Mouse (Mus musculus) embryo, embryonic 10 days (tissue): Measurements from ENCODE around the gene Armc2.
A peak's percentile ranks its signal among the peaks of the same experiment; 100 is the strongest.

Source experiments
- DNase-seq: peaks from one replicate; pipeline ENCODE4 v3.0.0-alpha.2; 2015; ENCODE audit warnings: low spot score

Armc2 gene

DNA sequence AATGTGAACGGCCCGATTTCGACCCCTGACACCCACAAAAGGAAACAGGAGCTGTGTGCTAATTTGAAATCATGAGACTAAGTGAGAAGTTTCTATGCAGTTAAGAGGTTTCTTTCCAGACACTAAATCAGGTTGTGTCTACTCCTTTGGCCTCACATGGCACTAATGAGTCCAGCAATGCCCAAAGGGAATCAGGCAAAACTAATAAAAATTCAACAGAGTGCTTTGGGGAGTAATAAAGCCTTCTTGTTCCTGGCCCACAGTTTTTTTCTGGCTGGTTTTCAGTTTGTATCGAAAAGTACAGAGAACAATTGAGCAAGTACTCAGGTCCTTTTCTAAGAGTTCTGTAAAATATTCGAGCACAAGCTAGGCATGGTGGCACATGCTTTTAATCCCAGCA is 4.2 kb downstream of the Armc2 start:
- DNase-seq: no peak

DNA sequence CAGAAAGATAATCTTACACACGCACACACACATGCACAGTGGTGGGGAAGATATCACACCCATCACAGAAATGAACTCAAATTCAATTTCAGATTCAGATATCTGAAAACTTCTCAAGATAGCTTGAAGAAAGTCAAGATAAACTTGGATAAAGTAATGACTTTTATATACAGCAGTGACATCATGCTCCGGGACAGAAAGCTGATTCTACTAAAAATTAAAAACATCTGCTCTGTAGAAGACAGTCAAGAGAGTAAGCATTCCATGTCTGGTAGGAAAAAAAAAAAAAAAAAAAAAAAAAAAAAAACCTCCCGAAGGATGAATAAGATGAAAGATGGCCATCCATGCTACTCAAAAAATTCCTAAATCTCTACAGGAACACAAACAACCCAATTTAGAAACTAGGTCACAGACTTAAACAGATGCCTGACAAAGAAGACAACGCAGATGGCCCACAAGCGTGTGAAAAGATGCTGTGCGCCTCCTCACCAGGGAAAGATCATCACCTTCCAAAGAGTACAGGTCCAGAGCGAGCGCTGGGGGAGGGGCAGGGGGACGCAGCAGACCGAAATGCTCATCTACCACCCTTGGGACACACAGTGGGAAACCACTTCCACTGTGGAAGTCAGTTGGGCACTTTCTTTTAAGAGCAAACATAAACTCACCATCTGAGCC is 7.3 kb downstream of the Armc2 start:
- DNase-seq: no peak

DNA sequence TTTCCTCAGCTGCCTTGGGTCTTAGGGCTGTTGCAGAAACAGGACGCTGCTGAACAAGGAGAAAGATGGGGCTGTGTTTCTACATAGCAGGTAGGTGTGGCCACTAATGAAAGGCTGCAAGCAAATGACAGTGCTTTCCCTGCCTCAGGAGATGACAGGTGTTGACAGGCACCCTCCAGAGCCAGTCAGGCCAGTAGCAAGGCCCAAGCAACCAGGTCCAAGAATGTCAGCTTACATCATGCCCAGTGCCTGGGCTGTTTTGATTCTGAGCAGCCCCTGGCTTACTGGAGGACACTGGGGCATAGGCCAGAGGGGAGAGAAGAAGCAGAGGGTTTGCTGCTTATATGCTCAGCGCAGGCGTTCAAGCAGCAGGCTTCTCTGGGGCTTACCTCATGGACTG is 13.0 kb downstream of the Armc2 start:
- no peak for DNase-seq

DNA sequence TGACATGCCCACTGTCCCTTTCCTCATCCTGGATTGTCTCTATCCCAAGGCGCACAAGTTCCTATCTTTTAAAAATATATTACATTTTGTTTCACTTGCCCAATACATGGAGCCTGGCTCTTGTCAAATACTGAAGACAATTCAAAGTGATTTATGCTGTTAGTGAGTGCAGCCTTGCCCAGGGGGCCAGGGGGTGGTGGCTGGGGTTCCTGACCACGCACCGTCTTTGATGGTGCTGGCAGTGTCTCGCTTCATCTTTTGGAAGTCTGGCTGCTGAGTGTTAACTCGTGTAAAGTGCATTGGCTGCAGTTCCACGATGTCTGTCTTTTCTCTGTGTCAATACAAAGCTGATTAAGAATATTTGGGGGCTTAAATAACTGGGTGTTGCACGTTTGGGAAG is 13.6 kb downstream of the Armc2 start:
- no peak for DNase-seq

DNA sequence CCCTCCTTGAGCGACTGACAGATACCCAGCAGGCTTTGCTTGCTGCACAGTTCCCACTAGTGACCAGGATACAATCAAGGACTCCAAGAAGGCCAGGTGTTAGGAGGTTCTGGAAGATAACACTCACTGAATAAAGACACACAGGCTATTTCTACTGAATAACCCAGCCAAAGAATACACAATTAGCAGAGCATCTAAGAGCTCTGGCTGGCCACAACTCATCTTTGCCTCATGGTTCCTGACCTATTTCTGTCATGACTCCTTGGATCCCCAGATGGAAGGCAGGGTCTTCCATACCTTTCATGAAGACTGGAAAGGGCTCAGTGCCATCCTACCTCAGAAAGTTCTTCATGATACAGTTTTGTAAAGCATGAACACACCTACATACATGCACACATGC is 14.2 kb downstream of the Armc2 start:
- no peak for DNase-seq

DNA sequence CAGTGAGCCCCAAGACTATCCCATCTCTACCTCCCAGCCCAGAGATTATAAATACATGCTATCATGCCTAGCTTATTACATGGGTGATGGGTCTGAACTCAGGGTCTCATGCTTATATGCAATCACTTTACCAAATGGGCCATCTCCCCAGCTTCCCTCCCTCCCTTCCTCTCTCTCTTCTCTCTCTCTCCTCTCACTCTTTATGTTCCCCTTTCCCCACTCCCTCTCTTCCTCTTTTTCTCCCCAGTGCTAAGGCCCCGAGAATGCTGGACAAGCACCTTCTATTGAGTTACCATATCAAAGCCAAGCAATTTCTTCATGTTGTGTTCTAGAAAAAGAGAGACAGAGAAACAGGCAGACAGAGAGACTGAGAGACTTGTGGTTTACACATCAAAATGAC is 14.7 kb downstream of the Armc2 start:
- DNase-seq: no peak

DNA sequence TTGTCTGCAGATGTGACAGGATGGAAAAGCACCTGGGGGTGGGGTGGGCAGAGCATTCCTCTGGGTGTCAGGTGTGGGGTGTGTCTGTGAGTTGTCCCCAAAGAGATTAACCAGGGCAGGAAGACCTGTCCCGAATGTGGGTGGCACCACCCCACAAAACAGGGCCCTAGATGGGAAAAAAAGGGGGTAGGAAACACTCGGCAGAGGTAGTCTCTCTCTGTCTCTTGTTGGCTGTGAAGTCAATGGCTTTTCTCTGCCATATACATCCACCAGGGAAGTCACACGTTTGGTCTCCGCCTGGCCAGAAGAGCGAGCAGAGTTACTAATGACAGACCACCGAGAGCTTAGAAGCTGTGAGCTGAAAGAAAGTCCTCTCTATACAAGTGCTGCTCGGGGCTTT is 15.8 kb downstream of the Armc2 start:
- DNase-seq: no peak

DNA sequence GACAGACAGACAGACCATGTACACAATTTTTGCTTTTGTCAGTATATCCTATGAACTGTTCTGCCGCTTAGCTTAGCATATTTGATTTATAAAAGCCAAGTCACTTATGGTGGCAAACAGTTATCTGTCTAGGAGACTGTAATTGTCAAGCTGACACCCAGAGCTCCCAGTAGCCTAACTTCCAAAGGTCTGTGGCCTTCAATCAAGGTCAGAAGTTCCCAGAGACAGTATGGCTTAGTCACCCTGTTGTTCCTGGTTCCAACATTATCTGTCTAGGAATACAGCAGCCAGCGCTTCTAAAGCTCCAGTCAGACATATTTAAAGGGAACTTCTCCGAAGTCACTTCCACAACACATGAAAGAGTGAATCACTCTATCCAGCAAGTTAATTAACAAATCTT is 17.0 kb downstream of the Armc2 start:
- DNase-seq: no peak

DNA sequence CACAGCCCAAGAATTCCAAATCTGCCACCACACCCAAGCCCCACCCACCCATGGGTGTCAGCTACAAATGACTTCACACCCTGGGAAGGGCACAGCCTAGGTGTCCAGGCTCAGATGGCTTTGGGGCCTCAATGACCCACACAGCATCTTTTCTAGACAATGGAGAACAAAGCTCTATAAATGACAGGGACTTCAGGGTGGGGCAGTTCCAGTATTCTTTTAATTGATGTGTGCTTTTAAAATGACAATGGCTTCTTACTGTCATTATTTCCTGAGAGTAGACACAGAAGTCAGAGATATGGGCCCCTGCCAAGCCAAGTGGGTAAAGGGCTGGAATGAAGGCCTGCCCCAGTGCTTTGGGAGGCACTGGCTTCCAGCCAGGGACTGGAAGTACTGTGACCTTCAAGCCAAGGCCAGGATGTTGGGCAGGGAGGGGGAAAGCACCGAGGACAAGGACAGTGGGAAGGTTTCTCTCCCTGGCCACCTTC is 20.5 kb downstream of the Armc2 start:
- no peak for DNase-seq

DNA sequence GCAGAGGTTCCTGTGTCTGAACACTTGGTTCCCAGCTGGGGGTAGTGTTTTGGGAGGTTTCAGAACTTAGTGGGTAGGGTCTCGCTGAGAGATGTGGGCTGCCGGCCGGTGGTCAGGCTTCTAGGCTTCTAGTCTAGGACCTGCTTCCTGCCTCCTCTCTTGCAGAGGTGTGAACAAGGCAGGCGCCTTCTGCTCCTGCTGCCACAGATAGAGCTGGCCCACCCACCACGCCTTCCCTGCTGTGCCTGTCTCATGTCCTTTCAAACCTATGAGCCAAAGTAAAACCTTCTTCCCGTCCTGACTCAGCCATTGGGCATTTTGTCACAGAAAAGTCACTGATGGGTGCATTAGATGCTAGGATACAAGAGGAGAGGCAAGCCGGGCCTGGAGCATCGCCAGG is 22.1 kb downstream of the Armc2 start:
- DNase-seq: no peak

DNA sequence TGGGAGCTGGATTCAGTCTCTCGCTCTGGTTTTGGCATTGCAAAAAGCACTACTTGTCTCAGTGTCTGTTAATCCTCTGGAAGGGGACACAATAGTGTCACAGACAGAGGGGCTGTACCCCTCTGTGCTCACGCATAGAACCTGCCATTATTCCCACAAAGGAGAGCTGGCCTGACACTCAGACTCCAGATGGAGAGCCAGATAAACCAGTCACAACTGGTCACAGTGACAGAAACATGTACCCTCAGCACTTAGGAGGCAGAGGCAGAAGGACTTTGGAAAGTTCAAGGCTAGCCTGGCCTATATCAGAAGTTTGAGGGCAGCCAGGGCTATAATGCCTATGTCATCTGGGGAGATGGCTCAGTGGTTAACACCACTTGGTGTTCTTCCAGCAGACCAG is 23.2 kb downstream of the Armc2 start:
- DNase-seq: no peak

DNA sequence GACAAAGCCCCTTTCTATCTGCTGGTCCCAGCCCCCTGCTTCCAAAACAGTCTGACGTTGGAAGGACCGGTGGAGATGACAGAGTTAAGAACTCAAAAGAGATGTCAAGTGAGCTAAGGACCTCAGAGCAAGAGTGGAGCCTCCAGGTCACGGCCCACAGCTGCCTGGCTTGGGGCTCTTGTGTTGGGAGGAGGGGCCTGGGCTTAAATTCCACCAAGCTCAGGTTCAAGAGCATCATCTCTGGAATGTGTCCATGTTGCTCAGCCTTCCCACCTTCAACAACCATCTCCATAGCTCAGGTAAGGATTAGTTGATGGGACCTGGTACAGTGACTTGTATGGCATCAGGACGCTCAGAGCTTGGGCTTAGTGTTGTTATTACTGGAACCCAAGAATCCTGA is 23.7 kb downstream of the Armc2 start:
- no peak for DNase-seq

DNA sequence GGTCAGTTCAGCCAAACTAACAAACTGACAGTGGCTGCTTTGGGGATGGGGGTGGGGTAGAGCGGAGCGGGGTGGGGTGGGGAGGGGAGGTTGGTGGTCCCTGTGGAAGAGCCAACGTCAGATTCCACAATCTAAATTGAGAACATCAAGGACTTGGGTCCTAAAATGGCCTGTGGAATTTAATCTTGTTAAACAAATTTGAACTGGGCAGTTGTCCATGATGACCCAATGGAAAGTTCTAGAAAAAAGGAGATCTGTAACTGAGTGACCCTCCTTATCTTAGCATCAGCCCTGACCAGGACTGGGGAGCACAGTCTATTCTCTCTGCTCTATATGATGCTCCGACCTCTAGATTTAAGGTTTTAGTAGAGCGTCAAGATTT is 26.2 kb downstream of the Armc2 start:
- no peak for DNase-seq

DNA sequence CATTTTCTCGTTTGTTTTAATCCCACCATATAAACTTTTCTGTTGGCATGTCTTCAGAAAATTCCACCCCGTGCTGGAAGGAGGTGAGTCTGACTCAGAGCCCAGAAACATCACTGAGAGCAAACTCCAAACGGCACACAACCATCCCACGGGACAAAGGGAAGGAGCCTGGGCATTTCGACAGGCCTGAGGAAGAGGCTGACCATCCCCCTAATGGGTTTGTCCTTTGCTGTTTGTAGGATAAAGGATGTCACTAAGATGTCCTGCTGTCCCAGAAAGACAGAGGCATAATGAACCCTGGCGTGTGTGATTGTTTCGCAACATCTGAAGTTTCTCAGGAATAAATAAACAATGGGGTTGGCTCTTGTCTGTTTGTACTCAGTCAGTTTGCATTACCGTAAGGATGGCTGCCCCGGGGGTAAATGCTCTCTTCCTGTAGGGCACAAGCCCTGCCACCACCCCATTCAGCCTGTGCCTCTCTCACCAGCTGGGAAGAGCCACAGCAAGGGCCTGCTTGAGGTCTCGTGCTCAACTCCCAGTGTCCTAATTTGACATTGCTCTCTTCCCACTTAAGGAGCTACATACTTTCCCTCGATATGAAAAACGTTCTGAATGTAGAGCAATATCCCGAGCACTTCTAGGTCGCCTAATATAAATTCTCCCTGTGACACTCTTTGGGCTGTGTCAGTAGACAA is 26.7 kb downstream of the Armc2 start:
- peak; percentile 30 for DNase-seq

DNA sequence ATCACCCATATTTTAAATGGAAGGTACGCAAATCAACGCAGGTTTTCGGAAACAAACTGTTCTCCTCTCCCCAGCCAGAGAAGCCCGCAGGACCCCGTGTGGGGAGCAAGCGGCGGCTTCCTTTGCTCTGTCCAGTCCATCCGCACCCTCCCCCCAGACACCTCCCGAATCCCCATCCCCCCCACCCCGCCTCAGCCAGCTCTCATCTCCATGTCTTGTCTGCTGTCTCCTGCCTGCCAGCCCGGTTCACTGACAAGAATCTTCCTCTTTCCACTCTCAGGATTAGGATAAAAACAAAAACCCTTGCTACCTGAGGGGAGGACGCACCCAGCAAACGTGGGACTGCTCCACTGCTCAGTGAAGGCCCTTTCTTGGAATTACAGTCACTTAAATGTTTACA is 27.3 kb downstream of the Armc2 start:
- DNase-seq: no peak

DNA sequence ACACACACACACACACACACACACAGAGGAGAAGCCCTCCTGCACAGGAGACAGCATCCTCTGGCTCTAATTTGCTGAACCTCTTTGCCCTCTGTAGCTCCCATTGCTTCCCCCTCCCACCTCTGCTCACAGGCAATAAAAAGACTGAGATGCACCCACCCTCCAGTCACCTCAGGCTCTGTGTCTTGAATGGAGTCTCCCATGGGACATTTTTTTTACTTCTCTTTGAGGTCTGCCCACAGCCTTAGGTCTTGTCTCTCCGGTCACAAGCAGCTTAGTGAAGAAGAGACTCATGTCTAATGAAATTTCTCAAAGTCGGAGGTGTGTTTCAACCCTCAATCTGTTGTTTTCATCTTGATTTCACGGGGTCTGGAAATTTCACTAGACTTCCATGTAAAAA is 29.3 kb downstream of the Armc2 start:
- no peak for DNase-seq

DNA sequence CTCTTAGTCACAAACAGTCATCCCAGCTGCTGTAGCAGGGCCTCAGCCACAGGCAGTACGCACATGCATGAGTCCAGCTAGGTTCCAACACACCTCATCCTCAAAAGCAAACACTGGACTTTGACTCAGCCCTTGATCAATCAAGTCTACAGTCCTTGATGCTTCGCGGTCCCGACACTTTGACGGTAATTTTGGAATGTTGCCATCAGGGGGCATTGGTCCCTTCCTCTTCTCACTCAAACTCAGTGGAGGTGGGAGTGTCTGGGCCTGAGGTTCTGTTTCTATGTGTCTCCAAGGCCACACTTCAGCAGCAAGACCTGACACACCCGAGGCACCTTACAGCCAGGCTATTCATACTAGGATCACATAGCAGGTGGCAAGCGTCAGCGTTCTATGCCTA is 32.1 kb downstream of the Armc2 start:
- no peak for DNase-seq

DNA sequence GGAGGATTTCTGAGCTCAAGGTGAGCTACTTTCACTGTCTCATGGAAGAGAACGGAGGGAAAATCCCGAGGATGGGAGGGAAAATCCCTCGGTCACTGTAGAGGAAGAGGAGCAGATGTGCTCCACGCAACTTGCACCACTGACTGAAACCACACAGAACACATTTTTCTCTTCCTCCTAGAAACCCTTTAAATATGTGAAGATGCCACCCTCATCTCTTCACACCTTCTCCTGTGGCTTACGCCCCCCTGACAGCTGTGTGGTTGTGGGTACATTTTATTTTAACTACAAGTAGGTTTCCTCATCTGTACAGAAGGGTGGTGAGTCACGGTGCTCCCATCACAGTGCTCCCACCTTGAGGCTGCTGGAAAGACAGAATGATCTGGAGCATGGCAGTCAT is 34.0 kb downstream of the Armc2 start:
- no peak for DNase-seq

DNA sequence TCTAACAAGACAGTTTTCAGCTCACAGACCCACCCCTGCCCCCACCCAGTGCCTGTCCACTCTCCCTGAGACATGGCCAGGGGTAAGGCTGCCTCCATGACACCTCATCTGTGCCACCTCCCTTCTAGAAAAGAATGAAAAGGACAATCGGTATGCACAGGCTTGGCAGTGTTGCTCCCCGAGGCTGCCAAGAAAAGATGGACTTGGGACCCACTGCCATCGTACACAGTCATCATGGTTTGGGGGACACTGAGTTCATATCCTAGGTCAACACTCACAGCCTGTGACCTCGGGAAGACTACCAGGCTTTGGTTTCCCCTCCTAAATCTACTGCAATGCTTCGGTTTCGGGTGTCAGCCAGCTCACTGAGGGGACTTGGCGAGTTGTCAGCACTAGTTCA is 35.4 kb downstream of the Armc2 start:
- no peak for DNase-seq

DNA sequence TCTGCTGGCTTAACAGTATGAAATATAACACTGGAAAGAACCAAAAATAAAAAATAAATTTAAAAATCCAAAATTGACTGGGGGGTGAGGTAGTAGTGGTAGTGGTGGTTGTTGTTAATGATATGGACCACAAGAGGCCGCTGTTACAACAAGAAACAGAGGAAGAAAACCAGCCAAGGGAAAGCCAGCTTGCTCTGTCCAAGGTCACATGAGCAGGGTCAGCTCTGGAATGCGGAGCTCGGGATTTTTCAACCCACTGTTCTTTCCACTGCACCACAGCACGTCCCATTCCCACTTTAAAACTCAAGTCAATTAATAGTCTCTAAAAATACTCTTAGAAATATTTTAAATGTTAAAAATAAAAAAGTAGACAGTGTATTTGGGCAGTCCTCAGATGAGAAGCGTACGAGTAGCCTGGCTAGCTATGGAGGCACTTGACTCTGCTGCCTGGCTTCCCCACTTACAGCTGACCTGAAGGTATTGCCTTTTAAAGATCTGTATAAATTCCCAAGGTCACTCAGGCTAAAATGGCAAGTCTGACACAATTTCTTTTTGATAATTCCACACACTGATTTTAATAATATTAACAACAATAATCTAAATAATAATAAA is 37.4 kb downstream of the Armc2 start:
- DNase-seq: peak; percentile 86

DNA sequence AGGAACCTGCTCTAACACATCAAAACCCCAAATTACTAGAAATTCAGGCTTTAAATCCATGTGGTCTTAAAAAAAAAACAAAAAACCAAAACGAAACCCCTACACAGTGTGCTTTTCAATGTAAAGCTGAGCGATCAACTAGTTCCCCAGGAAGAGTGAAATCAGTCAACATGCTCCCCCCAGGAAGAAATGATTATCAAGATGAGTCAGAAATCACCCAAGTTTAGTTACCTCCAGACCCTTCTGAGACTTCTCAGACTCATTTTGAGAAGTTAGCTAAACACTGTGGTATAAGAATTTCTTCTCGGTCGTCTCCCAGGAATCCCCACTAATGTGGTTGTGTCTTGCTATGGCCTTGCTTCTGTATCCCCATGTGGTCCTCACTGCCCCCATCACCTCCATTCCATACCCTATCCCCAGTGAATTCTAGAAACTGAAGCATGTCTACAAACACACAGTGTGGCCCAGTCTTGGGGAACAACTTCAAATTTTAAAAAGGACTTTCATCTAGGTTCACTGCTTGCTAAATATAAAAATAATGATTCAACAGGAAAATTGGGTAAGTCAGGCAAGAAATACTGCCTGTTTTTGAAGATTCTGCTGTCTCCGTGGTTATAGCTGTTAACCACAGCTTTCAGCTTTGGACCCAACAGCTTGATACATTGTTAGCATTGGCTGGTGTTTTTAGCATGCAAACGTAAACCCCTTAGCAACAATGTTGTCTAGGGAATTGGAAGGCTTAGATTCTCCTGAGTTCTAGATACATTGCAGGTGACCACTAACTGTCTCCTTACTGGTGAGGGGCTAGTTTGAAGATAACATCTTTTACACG is 39.6 kb downstream of the Armc2 start:
- DNase-seq: no peak

DNA sequence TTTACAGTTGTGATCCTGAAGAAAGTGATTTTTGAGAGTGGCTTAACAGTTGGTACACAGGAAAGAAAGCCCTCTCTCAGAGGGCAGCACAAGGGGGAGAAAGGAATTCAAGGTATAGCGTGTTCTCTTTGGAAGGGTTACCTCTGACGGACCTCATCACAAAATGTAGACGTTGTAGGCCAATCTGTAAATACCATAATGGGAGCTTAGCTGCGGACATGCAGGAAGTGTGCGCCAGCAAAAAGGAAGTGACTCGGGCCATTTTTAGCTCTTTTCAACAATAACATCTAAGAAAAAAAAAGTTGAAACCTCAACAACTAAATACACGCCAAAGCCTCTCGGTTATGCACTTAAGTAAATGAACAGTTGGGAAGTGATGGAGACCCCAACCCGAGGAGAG is 45.6 kb downstream of the Armc2 start:
- no peak for DNase-seq
